Mouse (Mus musculus) MEL (cell line): ENCODE results near the gene Gm49387. TPM values are rescaled to one million over a fixed set of nuclear protein-coding genes. Genes with fewer than 3 reads are reported as not detected.

Source experiments
- DNase-seq: peaks from one replicate; pipeline ENCODE4 v3.0.0; 2011; ENCODE audit warnings: low read depth, low spot score
- H3K27ac ChIP-seq: 2 replicates; pipeline ENCODE4 v1.5.1; 2012; ENCODE audit warnings: low read depth, mild to moderate bottlenecking, control low read depth, low read length, moderate library complexity; ENCODE audit not compliant: control insufficient read depth
- H3K27me3 ChIP-seq, 2 experiments: fragments of 150-350 bp in 1 of 2; sonication (generic) in 1 of 2; 2 replicates each; pipeline ENCODE4 v1.6.1; 2012; ENCODE audit warnings: low read length in 2 of 2, mild to moderate bottlenecking in 2 of 2, improper control_type of control experiment in 1 of 2, moderate library complexity in 1 of 2; ENCODE audit not compliant: insufficient read depth in 2 of 2, control insufficient read depth in 1 of 2
- H3K36me3 ChIP-seq, 2 experiments: 2 replicates each; pipeline ENCODE4 v1.6.1; 2012 to 2014; ENCODE audit warnings: low read length in 2 of 2, improper control_type of control experiment in 1 of 2, inconsistent platforms in 1 of 2, mild to moderate bottlenecking in 1 of 2; ENCODE audit not compliant: insufficient read depth in 2 of 2, control insufficient read depth in 1 of 2
- H3K4me1 ChIP-seq, 2 experiments: fragments of 150-350 bp in 1 of 2; sonication (generic) in 1 of 2; 2 replicates each; pipeline ENCODE4 v1.6.1; 2012; ENCODE audit warnings: low read length in 2 of 2, improper control_type of control experiment in 1 of 2, mild to moderate bottlenecking in 1 of 2; ENCODE audit not compliant: insufficient read depth in 2 of 2, control insufficient read depth in 1 of 2
- H3K4me3 ChIP-seq, 2 experiments: fragments of 150-350 bp in 1 of 2; sonication (generic) in 1 of 2; 2 replicates each; pipeline ENCODE4 v1.5.1; 2012; ENCODE audit warnings: low read depth in 2 of 2, low read length in 2 of 2, mild to moderate bottlenecking in 2 of 2, moderate library complexity in 2 of 2, control low read depth in 1 of 2, improper control_type of control experiment in 1 of 2; ENCODE audit not compliant: control insufficient read depth in 1 of 2, insufficient read depth in 1 of 2
- H3K79me2 ChIP-seq: 2 replicates; pipeline ENCODE4 v1.6.1; 2012; ENCODE audit warnings: mild to moderate bottlenecking, low read length, moderate library complexity; ENCODE audit not compliant: control insufficient read depth, poor library complexity, insufficient read depth
- H3K9ac ChIP-seq: 2 replicates; pipeline ENCODE4 v1.6.1; 2012; ENCODE audit warnings: low read depth, mild to moderate bottlenecking, control low read depth, low read length, moderate library complexity; ENCODE audit not compliant: control insufficient read depth, poor library complexity, severe bottlenecking
- H3K9me3 ChIP-seq: fragments of 150-350 bp; sonication (generic); replicated peaks from 2 replicates; pipeline ENCODE4 v1.6.1; 2012; ENCODE audit warnings: mild to moderate bottlenecking, low read length, improper control_type of control experiment, moderate library complexity; ENCODE audit not compliant: insufficient read depth
- BHLHE40 ChIP-seq: IDR thresholded peaks from 2 replicates; pipeline ENCODE4 v1.6.1; 2012; ENCODE audit warnings: low read depth, mild to moderate bottlenecking, inconsistent platforms, low read length, improper control_type of control experiment, borderline replicate concordance
- CHD1 ChIP-seq: IDR thresholded peaks from 2 replicates; pipeline ENCODE4 v1.6.1; 2012; ENCODE audit warnings: low read depth, mild to moderate bottlenecking, inconsistent platforms, low read length, improper control_type of control experiment
- E2F4 ChIP-seq: IDR thresholded peaks from 2 replicates; pipeline ENCODE4 v1.6.1; 2011; ENCODE audit warnings: low read depth, low read length, improper control_type of control experiment, borderline replicate concordance
- EP300 ChIP-seq, 2 experiments: IDR thresholded peaks; 2 replicates each; pipeline ENCODE4 v1.6.1; 2011; ENCODE audit warnings: improper control_type of control experiment in 2 of 2, low read length in 2 of 2, low read depth in 1 of 2, mild to moderate bottlenecking in 1 of 2
- GATA1 ChIP-seq: IDR thresholded peaks from 2 replicates; pipeline ENCODE4 v1.6.1; 2011; ENCODE audit warnings: low read depth, low read length, improper control_type of control experiment
- HCFC1 ChIP-seq: IDR thresholded peaks from 2 replicates; pipeline ENCODE4 v1.6.1; 2012; ENCODE audit warnings: low read depth, mild to moderate bottlenecking, inconsistent platforms, low read length, improper control_type of control experiment, moderate library complexity
- JUND ChIP-seq: IDR thresholded peaks from 2 replicates; pipeline ENCODE4 v1.6.1; 2011; ENCODE audit warnings: low read depth, mild to moderate bottlenecking, improper control_type of control experiment, low read length
- MAFK ChIP-seq: IDR thresholded peaks from 2 replicates; pipeline ENCODE4 v1.6.1; 2011; ENCODE audit warnings: low read depth, mild to moderate bottlenecking, low read length, improper control_type of control experiment, borderline replicate concordance
- MAX ChIP-seq: IDR thresholded peaks from 2 replicates; pipeline ENCODE4 v1.6.1; 2011; ENCODE audit warnings: low read length, improper control_type of control experiment
- MXI1 ChIP-seq: IDR thresholded peaks from 2 replicates; pipeline ENCODE4 v1.6.1; 2011; ENCODE audit warnings: mild to moderate bottlenecking, low read depth, low read length, improper control_type of control experiment
- MYB ChIP-seq: IDR thresholded peaks from 2 replicates; pipeline ENCODE4 v1.6.1; 2011; ENCODE audit warnings: mild to moderate bottlenecking, low read depth, low read length, improper control_type of control experiment
- MYC ChIP-seq: IDR thresholded peaks from 2 replicates; pipeline ENCODE4 v1.6.1; 2011; ENCODE audit warnings: low read depth, mild to moderate bottlenecking, low read length, improper control_type of control experiment, moderate library complexity
- POLR2A ChIP-seq, 2 experiments: IDR thresholded peaks; 2 replicates each; pipeline ENCODE4 v1.6.1; 2011 to 2012; ENCODE audit warnings: low read length in 2 of 2, mild to moderate bottlenecking in 2 of 2, control low read depth in 1 of 2, improper control_type of control experiment in 1 of 2, low read depth in 1 of 2, moderate library complexity in 1 of 2; ENCODE audit not compliant: control insufficient read depth in 1 of 2, insufficient read depth in 1 of 2, poor library complexity in 1 of 2
- SMC3 ChIP-seq: IDR thresholded peaks from 2 replicates; pipeline ENCODE4 v1.6.1; 2011; ENCODE audit warnings: low read depth, low read length, improper control_type of control experiment
- TAL1 ChIP-seq: IDR thresholded peaks from 2 replicates; pipeline ENCODE4 v1.6.1; 2012; ENCODE audit warnings: mild to moderate bottlenecking, inconsistent platforms, low read length, moderate library complexity, mixed read lengths
- TBP ChIP-seq: IDR thresholded peaks from 2 replicates; pipeline ENCODE4 v1.8.0; 2011; ENCODE audit warnings: low read depth, low read length, improper control_type of control experiment
- USF2 ChIP-seq, 2 experiments: IDR thresholded peaks; 2 replicates each; pipeline ENCODE4 v1.6.1; 2011 to 2012; ENCODE audit warnings: improper control_type of control experiment in 2 of 2, low read length in 2 of 2, borderline replicate concordance in 1 of 2, inconsistent platforms in 1 of 2, low read depth in 1 of 2, mild to moderate bottlenecking in 1 of 2; ENCODE audit not compliant: insufficient read depth in 1 of 2
- ZC3H11A ChIP-seq: IDR thresholded peaks from 2 replicates; pipeline ENCODE4 v1.6.1; 2012; ENCODE audit warnings: low read depth, mild to moderate bottlenecking, inconsistent platforms, low read length, improper control_type of control experiment
- ZMIZ1 ChIP-seq: IDR thresholded peaks from 2 replicates; pipeline ENCODE4 v1.6.1; 2012; ENCODE audit warnings: low read depth, mild to moderate bottlenecking, inconsistent platforms, low read length, improper control_type of control experiment, moderate library complexity
- polyA plus RNA-seq, 2 experiments: library from polyadenylated mRNA; stranded (reverse) in 1 of 2; unstranded in 1 of 2; fragments of >175 nt in 1 of 2; fragments of >200 nt in 1 of 2; gene quantifications; 2 replicates each; pipeline versions ENCODE4 v1.2.1 to v1.2.4; 2012; ENCODE audit warnings: low replicate concordance in 2 of 2, low read depth in 1 of 2; ENCODE audit not compliant: insufficient read length in 2 of 2, insufficient read depth in 1 of 2, missing spikeins in 1 of 2
- total RNA-seq: library from RNA; depleted of rRNA; stranded (reverse); fragments of 300-350 nt; gene quantifications from 2 replicates; pipeline ENCODE4 v1.2.3, GENCODE M21; 2012

The Gm49387 gene
- total and polyA plus RNA-seq, 3 experiments, result 0.14 TPM; not detected in 2

DNA sequence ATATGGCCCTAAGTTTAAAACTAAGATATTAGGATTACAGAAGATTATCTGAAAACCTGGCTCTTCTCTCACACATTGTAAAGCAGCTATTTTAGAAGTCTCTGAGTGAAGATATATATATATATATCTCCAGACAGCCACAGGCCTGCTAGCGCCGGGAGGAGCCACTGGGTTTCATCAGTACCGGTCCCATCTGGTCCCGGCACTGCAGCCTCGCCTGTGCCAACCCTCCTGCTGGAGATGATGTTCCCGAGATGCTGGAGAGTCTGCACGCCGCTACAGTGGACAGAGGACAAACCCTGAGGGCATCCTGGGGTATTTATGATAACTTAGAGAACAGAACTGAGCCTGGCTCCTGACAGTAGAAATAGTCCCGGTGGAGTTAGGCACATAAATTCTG is 23.5 kb downstream of the Gm49387 start:
- H3K9me3 ChIP-seq, result no peaks in the 10 kb centered on the region
- no peak for TF ChIP-seq E2F4
- TF ChIP-seq CHD1, result no peak
- TF ChIP-seq BHLHE40, result no peak
- no peak for TF ChIP-seq MYC
- no peak for TF ChIP-seq HCFC1
- no peak for TF ChIP-seq USF2 (IDR thresholded peaks at IDR 0.05; ENCODE audit: borderline replicate concordance in 1 of 2, insufficient read depth in 1 of 2, low read depth in 1 of 2, low read length in 2 of 2)
- no peak for TF ChIP-seq MXI1
- TF ChIP-seq ZMIZ1, result no peak
- no peak for TF ChIP-seq SMC3
- no peak for TF ChIP-seq GATA1
- TF ChIP-seq ZC3H11A, result no peak
- no peak for TF ChIP-seq MYB
- no peak for TF ChIP-seq EP300 (IDR thresholded peaks at IDR 0.05; ENCODE audit: low read depth in 1 of 2, low read length in 2 of 2)
- TF ChIP-seq JUND, result no peak
- TF ChIP-seq POLR2A (IDR thresholded peaks at IDR 0.05; ENCODE audit: control insufficient read depth in 1 of 2, insufficient read depth in 1 of 2, low read depth in 1 of 2, low read length in 2 of 2, poor library complexity in 1 of 2), result no peak
- no peak for TF ChIP-seq MAFK
- peaks cover 3 to 4% of the 10 kb centered on the region in 2 experiments; a peak in 1 of 4 replicates for H3K4me1 ChIP-seq
- H3K27ac ChIP-seq, result no peak overlapping the region
- no peak overlapping the region for H3K4me3 ChIP-seq
- no peak for DNase-seq
- no peaks in the 10 kb centered on the region for H3K27me3 ChIP-seq
- no peaks in the 10 kb centered on the region for H3K79me2 ChIP-seq
- H3K9ac ChIP-seq, result no peak overlapping the region
- no peaks in the 10 kb centered on the region for H3K36me3 ChIP-seq

GRCm38 (mm10) chr14:31613671-31614070 is 27.0 kb downstream of the Gm49387 start:
- H3K36me3 ChIP-seq, result no peaks in the 10 kb centered on the region; a peak in 1 of 4 replicates
- H3K9me3 ChIP-seq, result no peaks in the 10 kb centered on the region
- H3K79me2 ChIP-seq, result no peaks in the 10 kb centered on the region
- H3K27ac ChIP-seq, result no peak overlapping the region
- no peak for TF ChIP-seq JUND
- no peak for TF ChIP-seq ZC3H11A
- TF ChIP-seq MAX, result no peak
- TF ChIP-seq CHD1, result no peak
- no peak for TF ChIP-seq HCFC1
- TF ChIP-seq TBP, result no peak
- TF ChIP-seq TAL1, result no peak
- no peaks in the 10 kb centered on the region for H3K27me3 ChIP-seq
- no peak overlapping the region for H3K9ac ChIP-seq
- H3K4me1 ChIP-seq, result peaks cover 0 to 4% of the 10 kb centered on the region in 2 experiments; a peak in 2 of 4 replicates
- H3K4me3 ChIP-seq, result no peak overlapping the region
- DNase-seq, result no peak
